Mouse (Mus musculus) cerebellum, adult 11-12 months (tissue): ENCODE data around the gene Ppih.
"Not testable (repeated sequence)": the region's sequence is repeated elsewhere in the genome, so short reads cannot be mapped to it uniquely, and the experiment has no call there.

Experiments
- DNase-seq: peaks from one replicate; pipeline ENCODE4 v3.0.0; 2022

Ppih gene

DNA sequence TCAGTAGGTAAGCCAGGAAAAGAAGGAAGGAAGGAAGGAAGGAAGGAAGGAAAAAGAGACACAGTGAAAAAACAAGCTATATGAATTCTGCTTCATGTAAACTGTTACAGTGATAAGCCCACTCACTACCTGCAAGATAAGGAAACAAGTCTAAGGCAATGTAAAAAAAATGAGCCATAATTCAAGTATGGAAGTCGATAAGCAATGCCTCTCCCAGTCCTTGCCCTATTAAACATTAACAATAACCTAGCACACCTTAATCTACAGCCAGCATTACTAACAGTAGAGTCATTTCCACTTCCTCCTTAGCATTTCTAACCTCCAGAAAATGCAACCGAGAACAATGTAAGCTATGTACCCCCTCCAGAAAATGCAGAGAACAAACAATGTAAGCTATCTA, 35.0 kb downstream of the Ppih start:
- DNase-seq = no peak

- DNase-seq = no peak
These were observed 35.5 kb downstream of the Ppih start for GRCm38 (mm10) chr4:119284861-119285260.

- DNase-seq = not testable (repeated sequence)
These were observed 41.6 kb downstream of the Ppih start for GRCm38 (mm10) chr4:119278784-119279183.

- DNase-seq = no peak
These were observed 44.6 kb downstream of the Ppih start for GRCm38 (mm10) chr4:119275726-119276125.

DNA sequence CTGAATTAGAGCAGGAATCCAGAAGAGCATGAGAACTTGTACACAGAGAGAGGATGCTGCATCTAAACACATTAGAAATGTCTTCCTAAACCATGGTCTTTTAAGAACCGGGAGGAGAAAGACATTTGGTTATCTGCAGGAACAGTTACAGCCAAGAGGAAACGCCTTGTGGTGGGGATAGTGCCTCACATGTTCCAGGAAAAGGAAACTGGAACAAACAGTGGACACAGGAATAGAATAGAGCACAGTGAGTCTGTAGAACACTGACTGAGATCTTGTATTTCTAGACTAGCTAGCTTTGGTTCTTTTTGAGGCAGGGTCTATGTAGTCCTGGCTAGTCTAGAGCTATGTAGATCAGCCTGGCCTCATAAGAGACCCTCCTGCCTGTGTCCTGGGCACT, 45.1 kb downstream of the Ppih start:
- DNase-seq = no peak

GRCm38 (mm10) chr4:119274627-119275026, 45.7 kb downstream of the Ppih start:
- no peak for DNase-seq

- DNase-seq = no peak
These were observed 53.7 kb downstream of the Ppih start for GRCm38 (mm10) chr4:119266606-119267005.

GRCm38 (mm10) chr4:119263459-119263858, 56.9 kb downstream of the Ppih start:
- no peak for DNase-seq

GRCm38 (mm10) chr4:119262483-119262882, 57.9 kb downstream of the Ppih start:
- DNase-seq = no peak

- DNase-seq = no peak
These were observed 59.1 kb downstream of the Ppih start for GRCm38 (mm10) chr4:119261087-119261713.

DNA sequence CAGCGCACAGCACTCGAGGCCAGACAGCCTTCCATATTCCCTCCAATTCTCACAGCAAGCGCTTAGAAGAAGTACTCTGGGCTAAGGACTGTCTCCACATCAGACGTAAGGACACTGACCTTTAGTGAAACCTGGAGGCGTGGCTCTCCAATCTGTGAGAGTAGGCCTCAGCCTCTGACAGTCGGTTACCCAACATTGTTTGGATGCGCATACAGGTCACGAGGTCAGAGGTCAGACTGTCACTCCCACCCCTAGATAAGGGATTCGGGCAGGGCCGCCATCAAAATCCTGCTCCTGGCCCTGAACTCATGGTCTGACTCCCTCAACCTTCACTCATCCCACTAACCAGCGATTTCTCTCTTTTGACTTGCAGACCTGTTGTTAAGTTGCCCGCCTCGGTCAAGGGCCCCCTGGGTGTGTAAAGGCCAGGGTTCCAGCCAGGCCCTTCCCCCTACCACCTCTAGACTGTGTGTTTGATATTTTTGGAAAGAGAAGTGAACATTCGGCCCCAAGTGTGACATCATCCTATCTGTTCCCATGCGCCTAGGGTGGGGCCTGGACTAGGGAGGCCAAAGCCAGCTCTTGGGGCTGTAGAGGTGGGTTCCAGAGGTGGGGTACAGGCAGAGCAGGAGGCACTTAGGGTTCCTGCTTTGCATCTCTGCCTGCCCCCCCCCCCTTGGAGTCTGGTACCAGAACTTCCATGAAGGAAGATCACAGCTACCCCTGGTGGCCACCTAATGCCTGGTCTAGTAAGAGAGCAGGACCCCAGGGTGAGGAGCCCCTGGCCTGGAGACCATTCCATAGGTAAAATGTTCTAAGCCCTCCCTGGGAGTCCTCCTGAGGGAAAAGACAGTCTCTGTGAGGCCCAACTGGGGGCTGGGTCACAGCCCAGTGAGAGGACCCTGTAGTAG, 60.7 kb downstream of the Ppih start:
- DNase-seq = no peak

DNA sequence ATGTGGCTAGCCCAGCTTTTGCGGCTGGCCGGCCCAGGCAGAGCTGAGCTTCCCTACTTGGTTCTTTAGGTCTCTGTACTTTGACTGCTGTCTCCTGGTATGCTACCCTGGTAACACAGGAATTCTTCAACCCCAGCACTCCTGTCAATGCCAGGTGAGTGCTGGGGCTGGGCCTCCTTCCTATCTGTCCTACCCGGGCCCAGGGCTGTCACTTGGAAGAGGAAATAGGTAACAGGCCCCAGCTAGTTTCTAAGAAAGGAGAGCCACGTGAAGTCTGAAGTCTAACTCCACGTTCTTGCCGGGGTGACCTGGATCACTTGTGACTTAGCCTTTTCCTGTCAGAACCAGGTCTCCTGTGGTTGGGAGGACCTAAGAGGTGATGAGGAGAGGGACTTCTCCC, 63.3 kb downstream of the Ppih start:
- DNase-seq = no peak

GRCm38 (mm10) chr4:119255351-119255750, 65.0 kb downstream of the Ppih start, which contains the start of gene Cldn19:
TSS of gene Cldn19 (plus strand) at chr4:119255414.
- no peak for DNase-seq

DNA sequence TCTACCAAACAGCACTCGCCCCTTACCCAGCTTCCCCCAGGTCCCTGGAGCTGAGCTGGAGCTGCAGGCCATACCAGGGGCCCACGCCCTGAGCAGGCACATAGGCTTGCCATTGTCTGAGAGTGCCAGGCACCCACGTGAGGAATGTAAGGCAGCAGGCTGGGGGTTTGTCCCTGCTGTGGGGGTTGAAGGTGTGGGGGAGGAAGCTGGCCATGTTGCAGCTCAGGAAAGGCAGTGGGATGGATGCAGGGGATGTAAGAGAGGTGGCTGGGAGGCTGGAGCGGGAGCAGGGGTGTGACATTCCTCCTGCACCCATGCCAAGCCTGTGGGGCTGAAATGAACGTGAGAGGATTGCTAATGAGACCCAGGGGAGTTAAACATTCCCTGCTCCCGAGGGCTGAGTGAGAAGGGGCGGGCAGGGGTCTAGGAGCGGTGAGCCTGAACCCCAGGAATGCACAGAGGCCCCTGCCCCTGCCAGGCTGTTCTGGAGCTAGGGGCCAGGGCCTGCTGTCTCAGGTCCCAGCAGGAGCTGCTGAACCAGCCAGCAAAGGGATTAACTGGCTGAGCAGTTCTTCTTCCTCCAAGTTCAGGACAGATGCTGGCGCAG, 66.2 kb downstream of the Ppih start:
- no peak for DNase-seq

GRCm38 (mm10) chr4:119252025-119252808, 68.1 kb downstream of the Ppih start:
- DNase-seq = no peak
